Mouse (Mus musculus) myocyte (in vitro differentiated cells): ENCODE results near the gene Dgki. TPM values are rescaled to one million over a fixed set of nuclear protein-coding genes. Genes with fewer than 3 reads are reported as not detected.

ENCODE experiments used
- H3K27me3 ChIP-seq: one replicate; pipeline ENCODE4 v1.6.1; 2011; ENCODE audit not compliant: control insufficient read depth, insufficient read depth, insufficient read length
- H3K36me3 ChIP-seq: one replicate; pipeline ENCODE4 v1.6.1; 2011; ENCODE audit not compliant: control insufficient read depth, insufficient read depth
- H3K4me2 ChIP-seq: one replicate; pipeline ENCODE4 v1.6.1; 2011; ENCODE audit warnings: low read depth, control low read depth
- H3K4me3 ChIP-seq: one replicate; pipeline ENCODE4 v1.5.1; 2011; ENCODE audit warnings: mild to moderate bottlenecking, control low read depth, moderate library complexity
- H3K79me2 ChIP-seq: one replicate; pipeline ENCODE4 v1.6.1; 2011; ENCODE audit not compliant: control insufficient read depth, insufficient read depth
- H3ac ChIP-seq: one replicate; pipeline ENCODE4 v1.6.1; 2011; ENCODE audit not compliant: control insufficient read depth, insufficient read length
- CEBPB ChIP-seq: IDR thresholded peaks from 2 replicates; pipeline ENCODE4 v1.6.1; 2011; ENCODE audit warnings: mild to moderate bottlenecking, moderate library complexity; ENCODE audit not compliant: poor library complexity, insufficient read depth, severe bottlenecking
- E2F4 ChIP-seq: IDR thresholded peaks from one replicate; pipeline ENCODE4 v1.6.1; 2011; ENCODE audit warnings: mild to moderate bottlenecking, control low read depth, moderate library complexity; ENCODE audit not compliant: insufficient read depth
- MAX ChIP-seq: IDR thresholded peaks from one replicate; pipeline ENCODE4 v1.6.1; 2011; ENCODE audit warnings: low read depth, mild to moderate bottlenecking, control low read depth
- MYOD1 ChIP-seq, 3 experiments: IDR thresholded peaks; one replicate each; pipeline ENCODE4 v1.6.1; 2011; ENCODE audit warnings: control low read depth in 2 of 3, low read depth in 2 of 3, mild to moderate bottlenecking in 2 of 3, moderate library complexity in 1 of 3; ENCODE audit not compliant: insufficient read length in 2 of 3, control insufficient read depth in 1 of 3
- MYOG ChIP-seq, 3 experiments: IDR thresholded peaks; one replicate each; pipeline ENCODE4 v1.6.1; 2011; ENCODE audit warnings: control low read depth in 2 of 3, low read depth in 2 of 3, mild to moderate bottlenecking in 2 of 3; ENCODE audit not compliant: insufficient read length in 2 of 3, control insufficient read depth in 1 of 3, insufficient read depth in 1 of 3
- POLR2A ChIP-seq: IDR thresholded peaks from one replicate; pipeline ENCODE4 v1.6.1; 2011; ENCODE audit warnings: low read depth, mild to moderate bottlenecking, control low read depth, moderate library complexity; ENCODE audit not compliant: insufficient read length
- POLR2AphosphoS2 ChIP-seq: IDR thresholded peaks from one replicate; pipeline ENCODE4 v1.6.1; 2011; ENCODE audit warnings: low read depth, control low read depth; ENCODE audit not compliant: insufficient read length
- REST ChIP-seq: IDR thresholded peaks from one replicate; pipeline ENCODE4 v1.6.1; 2011; ENCODE audit warnings: mild to moderate bottlenecking, control low read depth, moderate library complexity; ENCODE audit not compliant: insufficient read depth, insufficient read length
- SRF ChIP-seq: IDR thresholded peaks from one replicate; pipeline ENCODE4 v1.6.1; 2011; ENCODE audit warnings: low read depth; ENCODE audit not compliant: control insufficient read depth, insufficient read length
- TCF12 ChIP-seq: IDR thresholded peaks from one replicate; pipeline ENCODE4 v1.6.1; 2011; ENCODE audit warnings: mild to moderate bottlenecking, control low read depth; ENCODE audit not compliant: poor library complexity, insufficient read depth, severe bottlenecking
- TCF3 ChIP-seq: IDR thresholded peaks from one replicate; pipeline ENCODE4 v1.6.1; 2011; ENCODE audit warnings: low read depth, control low read depth; ENCODE audit not compliant: insufficient read length
- USF1 ChIP-seq: IDR thresholded peaks from one replicate; pipeline ENCODE4 v1.6.1; 2011; ENCODE audit warnings: low read depth, mild to moderate bottlenecking, control low read depth, moderate library complexity
- polyA plus RNA-seq: library from polyadenylated mRNA; unstranded; fragments of >200 nt; fragmentation: generic; extraction: Trizol; gene quantifications from one replicate; pipeline ENCODE4 v1.2.1, GENCODE M21; 2012; ENCODE audit warnings: missing spikeins

The Dgki gene
- polyA plus RNA-seq, 1 experiment = 0.02 TPM

DNA sequence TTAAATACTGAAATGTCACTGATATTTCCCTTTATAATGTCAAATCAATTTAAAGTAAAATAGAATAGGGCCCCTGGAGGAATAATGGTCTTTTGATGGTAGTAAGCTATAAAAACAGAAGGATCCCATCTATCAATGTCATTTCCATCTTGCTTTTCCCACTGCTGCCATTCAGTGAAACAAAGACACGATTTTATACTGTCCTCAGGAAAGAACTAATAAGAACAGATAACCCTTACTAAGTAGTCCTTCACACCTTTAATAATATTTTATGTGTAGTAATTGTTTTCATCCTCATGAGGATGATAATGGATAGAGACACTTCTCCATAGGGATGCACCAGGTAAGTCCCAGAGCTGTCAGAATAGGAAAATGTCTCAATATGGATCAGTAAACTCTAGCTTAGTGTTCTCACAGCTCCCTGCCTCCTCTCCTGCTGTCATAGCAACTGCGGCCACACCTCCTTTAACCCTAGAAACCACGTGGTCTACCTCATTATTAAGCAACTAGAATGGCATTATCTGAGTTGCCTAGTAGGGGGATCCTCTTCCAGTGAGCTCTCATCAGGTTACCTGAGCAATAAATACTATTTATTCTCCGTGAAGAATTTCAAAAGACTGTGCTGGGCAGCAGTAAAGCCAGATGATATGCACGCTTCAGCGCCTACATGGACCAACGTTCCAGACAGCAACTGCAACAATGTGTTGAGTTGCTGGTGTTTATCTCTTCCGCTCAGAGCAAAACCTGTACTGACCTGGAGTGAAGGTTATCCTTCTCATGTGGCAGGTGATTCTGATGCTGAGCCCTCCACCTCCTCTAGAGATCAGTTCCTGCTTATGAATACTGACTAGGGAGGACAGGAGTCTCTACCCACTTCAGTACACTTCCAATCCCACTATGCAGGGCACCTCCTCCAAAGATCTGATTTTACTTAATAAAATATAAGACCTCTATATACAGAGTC is 210.6 kb downstream of the Dgki start:
- Histone ChIP-seq H3K27me3 (no peaks in the 10 kb centered on the region), H3ac (no peak overlapping the region), H3K79me2 (no peaks in the 10 kb centered on the region), H3K4me3 (no peak overlapping the region), H3K4me2 (no peak overlapping the region), H3K36me3 (no peaks in the 10 kb centered on the region)
- TF ChIP-seq POLR2A = no peak
- TF ChIP-seq MYOG (IDR thresholded peaks at IDR 0.05; ENCODE audit: control insufficient read depth in 1 of 3, insufficient read depth in 1 of 3, insufficient read length in 2 of 3, low read depth in 2 of 3) = no peak
- TF ChIP-seq MAX = no peak
- TF ChIP-seq SRF = no peak
- TF ChIP-seq MYOD1 (IDR thresholded peaks at IDR 0.05; ENCODE audit: control insufficient read depth in 1 of 3, insufficient read length in 2 of 3, low read depth in 2 of 3) = no peak
- TF ChIP-seq CEBPB = no peak
- TF ChIP-seq REST = no peak
- TF ChIP-seq E2F4 = no peak
- TF ChIP-seq TCF3 = no peak
- no peak for TF ChIP-seq USF1
- no peak for TF ChIP-seq POLR2AphosphoS2

DNA sequence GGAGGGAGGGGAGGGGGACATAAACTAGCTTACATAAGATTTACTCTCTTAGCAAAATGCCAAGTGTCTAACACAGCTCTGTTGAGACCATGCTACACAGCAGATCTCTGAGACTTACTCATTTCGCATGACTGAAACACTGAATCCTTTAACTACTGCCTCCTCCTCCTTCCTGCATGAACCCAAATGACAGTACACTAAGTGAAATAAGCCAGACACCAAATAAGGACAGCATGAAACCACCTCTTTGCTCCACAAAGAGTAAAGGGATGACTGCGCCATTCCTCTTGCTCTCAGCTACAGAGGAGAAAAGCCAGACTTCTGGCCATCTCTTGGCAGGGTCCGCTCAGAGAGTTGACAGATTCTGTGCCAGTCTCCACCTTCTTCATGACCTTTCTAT is 217.0 kb downstream of the Dgki start:
- no peaks in the 10 kb centered on the region for H3K79me2 ChIP-seq
- peaks cover 11% of the 10 kb centered on the region for H3K27me3 ChIP-seq
- no peak overlapping the region for H3K4me2 ChIP-seq
- TF ChIP-seq MYOD1 (IDR thresholded peaks at IDR 0.05; ENCODE audit: control insufficient read depth in 1 of 3, insufficient read length in 2 of 3, low read depth in 2 of 3) = no peak
- TF ChIP-seq TCF12 = no peak
- no peak for TF ChIP-seq E2F4
- TF ChIP-seq SRF = no peak
- TF ChIP-seq POLR2A = no peak
- no peak for TF ChIP-seq CEBPB
- TF ChIP-seq MYOG (IDR thresholded peaks at IDR 0.05; ENCODE audit: control insufficient read depth in 1 of 3, insufficient read depth in 1 of 3, insufficient read length in 2 of 3, low read depth in 2 of 3) = no peak
- TF ChIP-seq USF1 = no peak
- no peak for TF ChIP-seq MAX
- no peak for TF ChIP-seq POLR2AphosphoS2
- TF ChIP-seq REST = no peak
- TF ChIP-seq TCF3 = no peak
- no peaks in the 10 kb centered on the region for H3K36me3 ChIP-seq
- no peak overlapping the region for H3ac ChIP-seq
- no peak overlapping the region for H3K4me3 ChIP-seq

DNA sequence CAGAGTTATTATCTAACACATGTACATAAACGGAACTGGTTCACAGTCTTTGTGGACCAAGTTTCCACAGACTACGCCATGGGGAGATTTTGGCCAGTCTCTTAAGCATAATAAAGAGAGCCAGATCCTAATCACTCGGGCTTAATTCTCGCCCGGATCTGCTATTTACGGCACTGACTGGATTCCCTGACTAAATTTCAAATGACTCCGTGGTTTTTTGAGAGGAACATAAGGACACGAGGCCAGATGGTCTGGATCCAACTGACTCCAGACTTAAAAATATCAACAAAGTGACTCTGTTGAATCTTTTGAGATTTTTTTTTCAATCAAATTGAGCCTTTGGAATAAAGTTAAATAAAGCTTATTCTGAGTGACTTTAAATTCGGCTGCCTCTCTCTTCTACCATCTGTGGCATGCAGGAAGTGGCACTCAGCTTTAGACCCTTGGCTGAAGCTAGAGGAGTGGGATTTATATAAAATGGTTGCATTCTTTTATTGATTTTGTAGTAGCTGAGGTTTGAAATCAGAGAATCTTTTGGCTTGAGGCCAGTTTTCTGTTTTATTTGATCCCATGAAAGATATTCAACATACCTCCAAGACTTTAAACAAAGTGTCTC is 227.5 kb downstream of the Dgki start:
- no peaks in the 10 kb centered on the region for H3K27me3 ChIP-seq
- H3ac ChIP-seq = no peak overlapping the region
- H3K79me2 ChIP-seq = no peaks in the 10 kb centered on the region
- H3K36me3 ChIP-seq = no peaks in the 10 kb centered on the region
- TF ChIP-seq POLR2A (no peak), USF1 (no peak), E2F4 (no peak), TCF3 (no peak), MYOD1 (IDR thresholded peaks at IDR 0.05; ENCODE audit: control insufficient read depth in 1 of 3, insufficient read length in 2 of 3, low read depth in 2 of 3) (no peak), MAX (no peak), SRF (no peak), REST (no peak), MYOG (IDR thresholded peaks at IDR 0.05; ENCODE audit: control insufficient read depth in 1 of 3, insufficient read depth in 1 of 3, insufficient read length in 2 of 3, low read depth in 2 of 3) (no peak), TCF12 (no peak), POLR2AphosphoS2 (no peak), CEBPB (no peak)
- H3K4me2 ChIP-seq = no peak overlapping the region
- H3K4me3 ChIP-seq = no peak overlapping the region

DNA sequence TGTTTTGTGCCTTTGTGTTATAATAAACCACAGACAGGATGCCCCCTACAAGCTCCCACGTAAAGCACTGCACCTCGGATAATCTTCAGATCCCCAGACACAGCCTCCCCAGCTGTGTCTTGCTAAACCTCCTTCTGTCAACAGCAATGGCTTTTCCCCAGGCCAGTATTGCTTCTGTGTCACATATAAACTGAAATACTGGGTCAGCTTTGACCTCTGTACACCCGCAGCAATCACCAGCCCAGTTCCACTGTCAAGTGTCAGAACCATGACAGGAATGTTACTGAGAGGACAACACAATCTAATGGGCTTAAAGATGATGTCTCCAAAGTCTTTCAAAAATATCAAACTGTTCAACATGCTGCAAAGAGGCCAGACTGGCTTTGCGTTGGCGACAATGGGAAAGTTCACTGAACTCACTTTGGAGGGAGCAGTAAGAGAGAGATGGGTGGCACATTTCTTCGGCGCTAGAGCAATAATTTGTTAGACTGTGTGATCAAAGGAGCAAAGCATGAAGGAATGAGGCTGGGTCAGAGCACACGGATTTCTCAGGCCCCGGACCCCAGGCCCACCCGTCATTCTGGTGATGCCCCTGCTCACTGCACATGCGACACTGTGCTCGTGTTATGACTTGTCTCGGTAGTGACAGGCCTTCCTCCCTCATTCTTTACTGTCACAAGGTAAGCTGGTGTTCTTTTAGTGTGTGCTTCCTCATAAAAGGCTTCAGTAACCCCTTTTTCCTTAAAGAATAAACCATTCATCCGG is 230.0 kb downstream of the Dgki start:
- Histone ChIP-seq H3K4me3 (no peak overlapping the region), H3K27me3 (no peaks in the 10 kb centered on the region), H3K36me3 (no peaks in the 10 kb centered on the region), H3K4me2 (no peak overlapping the region), H3K79me2 (no peaks in the 10 kb centered on the region), H3ac (no peak overlapping the region)
- TF ChIP-seq CEBPB (no peak), POLR2AphosphoS2 (no peak), POLR2A (no peak), SRF (no peak), REST (no peak), TCF12 (no peak), E2F4 (no peak), MAX (no peak), MYOG (IDR thresholded peaks at IDR 0.05; ENCODE audit: control insufficient read depth in 1 of 3, insufficient read depth in 1 of 3, insufficient read length in 2 of 3, low read depth in 2 of 3) (no peak), TCF3 (no peak), MYOD1 (IDR thresholded peaks at IDR 0.05; ENCODE audit: control insufficient read depth in 1 of 3, insufficient read length in 2 of 3, low read depth in 2 of 3) (no peak), USF1 (no peak)
